Comparison of ENCODE assay signal across 7 mouse cellular contexts in genomic region chr2:180657394-180658013, GRCm38 (mm10). TPM values are rescaled to one million over a fixed set of nuclear protein-coding genes. Genes with fewer than 3 reads are reported as not detected.
DNase-seq lines count a peak whose midpoint lies in the region; ATAC-seq and TF ChIP-seq lines count a peak whose summit lies in the region.

No protein-coding gene starts in this region.

- H3K9ac ChIP-seq in forebrain, postnatal 0 days, result no peak overlapping the region
- no peak overlapping the region for H3K9ac ChIP-seq in hindbrain, embryonic 12.5 days

- peak; percentile 44 for ATAC-seq in Patski
- peak; percentile 83 for ATAC-seq in forebrain, postnatal 0 days
- ATAC-seq in hindbrain, embryonic 12.5 days (ENCODE audit: low FRiP score), result peak; percentile 57; the same call in 1 of the 2 replicates

- H3K27ac ChIP-seq in forebrain, postnatal 0 days (ENCODE audit: low read depth, low read length), result no peak overlapping the region
- no peak overlapping the region for H3K27ac ChIP-seq in hindbrain, embryonic 12.5 days

- 75% methylated on average over 4 of the region's 4 CpGs for WGBS in forebrain, postnatal 0 days
- WGBS in hindbrain, embryonic 12.5 days, result 70% methylated on average over 4 of the region's 4 CpGs

- H3K4me2 ChIP-seq in forebrain, postnatal 0 days (ENCODE audit: low read depth), result no peak overlapping the region
- no peak overlapping the region for H3K4me2 ChIP-seq in hindbrain, embryonic 12.5 days (replicated peaks)

- H3K27me3 ChIP-seq in Patski, result no peaks in the 10 kb centered on the region
- no peaks in the 10 kb centered on the region for H3K27me3 ChIP-seq in forebrain, postnatal 0 days (ENCODE audit: insufficient read depth, low read length)
- no peaks in the 10 kb centered on the region for H3K27me3 ChIP-seq in hindbrain, embryonic 12.5 days

- 0 out of 2 replicates have a peak, but pooled peaks cover 7% of the 10 kb centered on the region for H3K36me3 ChIP-seq in forebrain, postnatal 0 days (ENCODE audit: insufficient read depth)
- H3K36me3 ChIP-seq in hindbrain, embryonic 12.5 days, result peaks cover 21% of the 10 kb centered on the region

- CTCF ChIA-PET in Patski (lab: Charles Lee), result interaction anchor here (1.0 to 2.6 kb wide), 7 partner anchors 10 to 87 kb away, joined by 3 to 8 read pairs (median 3); no protein-coding TSS in a partner anchor

- TF ChIP-seq CTCF in Patski (IDR thresholded peaks at IDR 0.05), result peak; percentile 84
- TF ChIP-seq CTCF in forebrain, postnatal 0 days (IDR thresholded peaks at IDR 0.05; ENCODE audit: low read depth), result peak; percentile 86

- POLR2A ChIA-PET in Patski (lab: Charles Lee), result interaction anchor here (0.6 kb wide), 1 partner anchor 23 kb away, joined by 3 read pairs; no protein-coding TSS in a partner anchor

- in situ Hi-C loops in Patski (cut with MboI; ENCODE audit: low pct_unique_long_range_greater_than_20kb), result no loop called here

- no peaks in the 10 kb centered on the region for H3K4me1 ChIP-seq in forebrain, postnatal 0 days (ENCODE audit: insufficient read depth)
- peaks cover 19% of the 10 kb centered on the region for H3K4me1 ChIP-seq in hindbrain, embryonic 12.5 days

- peak; percentile 27 for DNase-seq in Patski (ENCODE audit: low read depth, low spot score)
- DNase-seq in cerebellum, adult 11-12 months, result peak; percentile 50
- DNase-seq in forebrain, postnatal 0 days, result peak; percentile 83
- peak; percentile 76 to 77 for DNase-seq in left cerebral cortex, adult 18-20 months (ENCODE audit: low spot score in 2 of 2)
- DNase-seq in lung, postnatal 4 days, result peak; percentile 57 to 80
- peak; percentile 83 for DNase-seq in right cerebral cortex, postnatal 10 days (ENCODE audit: low spot score in 2 of 2)

- no peak overlapping the region for H3K4me3 ChIP-seq in forebrain, postnatal 0 days (ENCODE audit: low read depth, low read length)
- no peak overlapping the region for H3K4me3 ChIP-seq in hindbrain, embryonic 12.5 days

- H3K9me3 ChIP-seq in forebrain, postnatal 0 days (ENCODE audit: low read length), result no peaks in the 10 kb centered on the region
- no peaks in the 10 kb centered on the region for H3K9me3 ChIP-seq in hindbrain, embryonic 12.5 days (replicated peaks)

RNA-seq across cellular contexts. Expression of gene Tcfl5, which starts 15.0 kb away (rescaled TPM):
- not detected for polyA plus RNA-seq in Patski (2021)
- total RNA-seq in forebrain, postnatal 0 days (2014; rRNA removed), result 5.3 and 5.9 TPM in 2 replicates
- 0.88 and 1.2 TPM in 2 replicates for polyA plus RNA-seq in forebrain, postnatal 0 days (2015; fragmentation: Nextera tagmentation; extraction: Ambion mirVana)
- 0.30 and 0.44 TPM in 2 replicates for polyA plus RNA-seq in hindbrain, embryonic 12.5 days (2016; fragmentation: Nextera tagmentation; extraction: Ambion mirVana)
- under 1 TPM; 0.30 to 0.37 TPM for total RNA-seq in left cerebral cortex, adult 18-20 months (2021)

RNA-seq across cellular contexts. Expression of gene Dido1, which starts 52.3 kb away (rescaled TPM):
- 30.8 TPM for polyA plus RNA-seq in Patski (2021)
- 41.2 and 50.2 TPM in 2 replicates for total RNA-seq in forebrain, postnatal 0 days (2014; rRNA removed)
- polyA plus RNA-seq in forebrain, postnatal 0 days (2015; fragmentation: Nextera tagmentation; extraction: Ambion mirVana), result 12.2 and 17.6 TPM in 2 replicates
- 37.2 and 42.1 TPM in 2 replicates for polyA plus RNA-seq in hindbrain, embryonic 12.5 days (2016; fragmentation: Nextera tagmentation; extraction: Ambion mirVana)
- total RNA-seq in left cerebral cortex, adult 18-20 months (2021), result 10 to 100 TPM; 56.2 to 59.1 TPM

RNA-seq across cellular contexts. Expression of gene Gid8, which starts 52.4 kb away (rescaled TPM):
- polyA plus RNA-seq in Patski (2021), result 54.1 TPM
- 49.8 and 69.9 TPM in 2 replicates for total RNA-seq in forebrain, postnatal 0 days (2014; rRNA removed)
- 43.6 and 50.6 TPM in 2 replicates for polyA plus RNA-seq in forebrain, postnatal 0 days (2015; fragmentation: Nextera tagmentation; extraction: Ambion mirVana)
- polyA plus RNA-seq in hindbrain, embryonic 12.5 days (2016; fragmentation: Nextera tagmentation; extraction: Ambion mirVana), result 54.8 and 57.3 TPM in 2 replicates
- total RNA-seq in left cerebral cortex, adult 18-20 months (2021), result 10 to 100 TPM; 63.9 to 67.2 TPM

RNA-seq across cellular contexts. Expression of gene Col9a3, which starts 59.9 kb away (rescaled TPM):
- 1.3 TPM for polyA plus RNA-seq in Patski (2021)
- total RNA-seq in forebrain, postnatal 0 days (2014; rRNA removed), result 42.4 and 47.9 TPM in 2 replicates
- polyA plus RNA-seq in forebrain, postnatal 0 days (2015; fragmentation: Nextera tagmentation; extraction: Ambion mirVana), result 46.8 and 49.5 TPM in 2 replicates
- 171 and 195 TPM in 2 replicates for polyA plus RNA-seq in hindbrain, embryonic 12.5 days (2016; fragmentation: Nextera tagmentation; extraction: Ambion mirVana)
- total RNA-seq in left cerebral cortex, adult 18-20 months (2021), result 1 to 10 TPM; 3.5 to 4.4 TPM

Comparison
In these comparisons a context has a peak if more than half of its experiments do, and no peak if none do; other contexts are left out.
1. DNase-seq: peak in every context shown above with its lines; median percentile 83 in forebrain, postnatal 0 days; 83 in right cerebral cortex, postnatal 10 days; 76 in left cerebral cortex, adult 18-20 months; 68 in lung, postnatal 4 days; 50 in cerebellum, adult 11-12 months; 27 in Patski.